Mouse (Mus musculus) neural tube, embryonic 11.5 days (tissue): ENCODE measurements around the gene Mgrn1. TPM values are rescaled to one million over a fixed set of nuclear protein-coding genes. Genes with fewer than 3 reads are reported as not detected.

ENCODE experiments used
- ATAC-seq: fragments of 200-750 bp; cut with Nextera tagmentation; 2 replicates; pipeline ENCODE4 v1.8.0; 2017; ENCODE audit warnings: moderate number of reproducible peaks, mild to moderate bottlenecking, moderate TSS enrichment, moderate library complexity; ENCODE audit not compliant: insufficient read depth, low FRiP score, low TSS enrichment
- DNase-seq: peaks from one replicate; pipeline ENCODE4 v3.0.0-alpha.2; 2015; ENCODE audit warnings: low spot score
- H3K27ac ChIP-seq: fragments of 300-500 bp; sonication (generic); 2 replicates; pipeline ENCODE4 v1.5.1; 2014; ENCODE audit warnings: low read depth, mild to moderate bottlenecking, low read length
- H3K27me3 ChIP-seq: fragments of 300-500 bp; sonication (generic); 2 replicates; pipeline ENCODE4 v1.6.1; 2014; ENCODE audit warnings: mild to moderate bottlenecking, low read length, mixed read lengths; ENCODE audit not compliant: control insufficient read depth, insufficient read depth
- H3K36me3 ChIP-seq: fragments of 300-500 bp; sonication (generic); 2 replicates; pipeline ENCODE4 v1.6.1; 2014; ENCODE audit warnings: mild to moderate bottlenecking, low read length, moderate library complexity, mixed read lengths; ENCODE audit not compliant: control insufficient read depth, insufficient read depth
- H3K4me1 ChIP-seq: fragments of 300-500 bp; sonication (generic); 2 replicates; pipeline ENCODE4 v1.6.1; 2014; ENCODE audit warnings: low read length, mixed read lengths; ENCODE audit not compliant: control insufficient read depth, insufficient read depth
- H3K4me2 ChIP-seq: fragments of 300-500 bp; sonication (generic); 2 replicates; pipeline ENCODE4 v1.6.1; 2014; ENCODE audit warnings: low read depth, mild to moderate bottlenecking, moderate library complexity
- H3K4me3 ChIP-seq: fragments of 300-500 bp; sonication (generic); 2 replicates; pipeline ENCODE4 v1.5.1; 2014; ENCODE audit warnings: low read depth, low read length
- H3K9ac ChIP-seq: fragments of 300-500 bp; sonication (generic); 2 replicates; pipeline ENCODE4 v1.6.1; 2014; ENCODE audit warnings: mild to moderate bottlenecking, low read length
- H3K9me3 ChIP-seq: fragments of 300-500 bp; sonication (generic); 2 replicates; pipeline ENCODE4 v1.6.1; 2016; ENCODE audit warnings: low read length; ENCODE audit not compliant: control insufficient read depth
- WGBS: fragments of 180-500 bp; shearing (Covaris S2); extraction: QIAGEN DNeasy Blood & Tissue Kit; methylation state at CpG from one replicate; pipeline ENCODE4 v1.1.7; 2014; 5-methylcytosine and 5-hydroxymethylcytosine counted together
- polyA plus RNA-seq: library from polyadenylated mRNA; unstranded; fragments of >200 nt; fragmentation: Nextera tagmentation; extraction: Ambion mirVana; gene quantifications from 2 replicates; pipeline ENCODE4 v1.2.1, GENCODE M21; 2014

Gene Mgrn1
- polyA plus RNA-seq, 1 experiment from 2014 or later: 85.5 TPM

DNA sequence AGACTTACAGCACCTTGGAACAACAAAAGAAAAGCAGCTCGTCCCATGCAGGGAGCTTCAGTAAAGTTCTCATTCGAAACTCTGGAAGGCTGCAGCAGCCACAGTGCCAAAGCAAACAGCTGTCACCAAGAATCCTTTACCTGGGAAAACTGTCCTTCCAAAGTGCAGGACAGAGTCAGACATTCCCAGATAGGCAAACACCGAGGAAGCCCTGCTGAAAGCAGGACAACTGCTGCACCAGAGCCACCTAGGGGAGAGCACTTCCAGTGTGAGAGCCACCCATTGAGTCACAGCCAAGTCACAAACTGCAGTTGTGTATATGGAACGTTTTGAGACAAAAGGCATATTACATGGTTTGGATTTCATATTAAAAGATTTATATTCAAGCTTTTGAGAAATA lies 59.4 kb downstream of the Mgrn1 start:
- no peak for ATAC-seq
- 78% methylated on average over 4 of the region's 4 CpGs for WGBS

GRCm38 (mm10) chr16:4946155-4946554 lies 60.1 kb downstream of the Mgrn1 start:
- peaks cover 9% of the 10 kb centered on the region for H3K36me3 ChIP-seq
- 91% methylated on average over 3 of the region's 3 CpGs for WGBS
- H3K27me3 ChIP-seq: no peaks in the 10 kb centered on the region
- DNase-seq (no peak), ATAC-seq (no peak)
- no peaks in the 10 kb centered on the region for H3K4me1 ChIP-seq
- H3K4me3 ChIP-seq: no peak overlapping the region
- no peak overlapping the region for H3K4me2 ChIP-seq
- H3K9me3 ChIP-seq: no peaks in the 10 kb centered on the region
- no peak overlapping the region for H3K27ac ChIP-seq
- H3K9ac ChIP-seq: no peak overlapping the region

More for the DNA sequence above, 59.4 kb downstream of the Mgrn1 start:
- no peak overlapping the region for H3K4me2 ChIP-seq
- H3K4me3 ChIP-seq: no peak overlapping the region
- no peak overlapping the region for H3K9ac ChIP-seq
- H3K36me3 ChIP-seq: peaks cover 13% of the 10 kb centered on the region
- H3K4me1 ChIP-seq: no peaks in the 10 kb centered on the region
- no peak for DNase-seq
- H3K27ac ChIP-seq: no peak overlapping the region
- H3K27me3 ChIP-seq: no peaks in the 10 kb centered on the region
- H3K9me3 ChIP-seq: no peaks in the 10 kb centered on the region

DNA sequence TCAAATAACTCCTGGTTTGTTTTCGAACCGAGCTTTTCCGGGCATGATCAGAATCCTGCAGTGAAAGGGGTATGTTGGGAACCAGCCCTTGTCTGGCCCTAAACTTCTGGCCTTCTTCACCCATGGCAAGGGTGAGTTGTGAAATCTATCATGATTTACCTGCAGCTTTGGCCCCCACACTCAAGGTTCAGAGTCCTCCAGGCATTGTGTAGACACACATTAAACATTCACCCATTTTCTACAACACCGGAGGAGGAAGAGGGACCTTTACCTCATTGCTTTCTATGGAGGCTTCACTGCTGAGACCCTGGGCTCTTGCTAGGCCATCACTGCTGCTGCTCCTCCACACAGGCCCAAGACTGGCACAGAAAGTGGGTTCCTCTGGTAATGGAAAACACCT lies 61.3 kb downstream of the Mgrn1 start:
- Histone ChIP-seq H3K4me3 (no peak overlapping the region), H3K27ac (no peak overlapping the region), H3K27me3 (no peaks in the 10 kb centered on the region), H3K9me3 (no peaks in the 10 kb centered on the region), H3K4me1 (no peaks in the 10 kb centered on the region), H3K4me2 (no peak overlapping the region), H3K36me3 (peaks cover 5% of the 10 kb centered on the region), H3K9ac (no peak overlapping the region)
- no peak for ATAC-seq
- no peak for DNase-seq
- WGBS: 91% methylated on average over 4 of the region's 4 CpGs

- Histone ChIP-seq H3K4me2 (no peak overlapping the region), H3K4me1 (no peaks in the 10 kb centered on the region), H3K9me3 (no peaks in the 10 kb centered on the region), H3K4me3 (no peak overlapping the region), H3K36me3 (peaks cover 10% of the 10 kb centered on the region; the same call in 1 of the 2 replicates), H3K9ac (no peak overlapping the region), H3K27me3 (no peaks in the 10 kb centered on the region), H3K27ac (no peak overlapping the region)
- DNase-seq (no peak), ATAC-seq (no peak)
- 91% methylated on average over 3 of the region's 3 CpGs for WGBS
Measured at GRCm38 (mm10) chr16:4956609-4957008, 70.6 kb downstream of the Mgrn1 start.

GRCm38 (mm10) chr16:4957446-4957845 lies 71.4 kb downstream of the Mgrn1 start:
- Histone ChIP-seq H3K4me3 (no peak overlapping the region), H3K27ac (no peak overlapping the region), H3K27me3 (no peaks in the 10 kb centered on the region), H3K9ac (no peak overlapping the region), H3K4me2 (no peak overlapping the region), H3K9me3 (no peaks in the 10 kb centered on the region), H3K4me1 (no peaks in the 10 kb centered on the region), H3K36me3 (peaks cover 10% of the 10 kb centered on the region; the same call in 1 of the 2 replicates)
- DNase-seq (no peak), ATAC-seq (no peak)
- 91% methylated on average over 3 of the region's 3 CpGs for WGBS

- 0 out of 2 replicates have a peak, but pooled peaks cover 6% of the 10 kb centered on the region for H3K36me3 ChIP-seq
Measured at GRCm38 (mm10) chr16:4960260-4960659, 74.2 kb downstream of the Mgrn1 start.

DNA sequence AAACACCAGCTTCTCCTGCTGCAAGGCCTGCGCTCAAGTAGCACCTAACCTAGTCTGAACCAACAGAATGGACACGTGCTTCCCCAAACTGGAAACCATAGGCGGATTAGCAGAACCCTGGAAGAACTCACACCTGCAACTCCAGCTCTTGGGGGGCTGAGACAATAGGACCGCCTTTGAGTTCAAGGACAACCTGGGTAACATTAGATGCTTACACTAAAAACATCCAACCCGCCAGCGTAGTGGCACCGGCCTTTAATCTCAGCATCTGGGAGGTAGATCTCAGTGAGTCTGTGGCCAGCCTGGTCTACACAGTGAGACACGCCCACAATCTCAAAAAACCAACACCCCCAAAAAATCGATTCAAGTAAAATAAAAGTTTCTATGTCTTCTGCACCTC lies 77.3 kb downstream of the Mgrn1 start:
- H3K4me3 ChIP-seq: peak overlapping the region; percentile 73
- DNase-seq (no peak), ATAC-seq (no peak)
- no peaks in the 10 kb centered on the region for H3K27me3 ChIP-seq
- no peaks in the 10 kb centered on the region for H3K36me3 ChIP-seq
- peak overlapping the region; percentile 57 for H3K4me2 ChIP-seq
- H3K27ac ChIP-seq: no peak overlapping the region
- 50% methylated on average over 9 of the region's 9 CpGs for WGBS
- H3K9ac ChIP-seq: peak overlapping the region; percentile 66
- H3K9me3 ChIP-seq: no peaks in the 10 kb centered on the region
- peaks cover 5% of the 10 kb centered on the region; the same call in 1 of the 2 replicates for H3K4me1 ChIP-seq

More at GRCm38 (mm10) chr16:4960260-4960659, 74.2 kb downstream of the Mgrn1 start:
- 93% methylated on average over 8 of the region's 8 CpGs for WGBS
- ATAC-seq (no peak), DNase-seq (no peak)
- H3K4me2 ChIP-seq: no peak overlapping the region
- H3K9me3 ChIP-seq: no peaks in the 10 kb centered on the region
- no peak overlapping the region for H3K9ac ChIP-seq
- no peaks in the 10 kb centered on the region for H3K27me3 ChIP-seq
- peaks cover 5% of the 10 kb centered on the region; the same call in 1 of the 2 replicates for H3K4me1 ChIP-seq
- H3K4me3 ChIP-seq: no peak overlapping the region
- H3K27ac ChIP-seq: no peak overlapping the region

- H3K36me3 ChIP-seq: no peaks in the 10 kb centered on the region
- H3K4me1 ChIP-seq: peaks cover 5% of the 10 kb centered on the region; the same call in 1 of the 2 replicates
- peak within 1 kb of the TSS; percentile 57 for H3K4me2 ChIP-seq
- ATAC-seq: peak; percentile 98
- H3K9me3 ChIP-seq: no peaks in the 10 kb centered on the region
- H3K9ac ChIP-seq: peak within 1 kb of the TSS; percentile 66
- under 1% methylated on average over 71 of the region's 76 CpGs for WGBS
- DNase-seq: peak; percentile 96
- peak within 1 kb of the TSS; percentile 73 for H3K4me3 ChIP-seq
- no peaks in the 10 kb centered on the region for H3K27me3 ChIP-seq
- H3K27ac ChIP-seq: peak within 1 kb of the TSS; percentile 58
Measured at GRCm38 (mm10) chr16:4963797-4964709, 78.0 kb downstream of the Mgrn1 start, which contains the start of gene Anks3. TSS of gene Anks3 (minus strand) at chr16:4964205.
